Mouse (Mus musculus): ENCODE measurements around the gene 9330159F19Rik. TPM values are rescaled to one million over a fixed set of nuclear protein-coding genes. Genes with fewer than 3 reads are reported as not detected.

9330159F19Rik gene
- polyA plus RNA-seq (2017; shearing (Covaris generic)): not detected

DNA sequence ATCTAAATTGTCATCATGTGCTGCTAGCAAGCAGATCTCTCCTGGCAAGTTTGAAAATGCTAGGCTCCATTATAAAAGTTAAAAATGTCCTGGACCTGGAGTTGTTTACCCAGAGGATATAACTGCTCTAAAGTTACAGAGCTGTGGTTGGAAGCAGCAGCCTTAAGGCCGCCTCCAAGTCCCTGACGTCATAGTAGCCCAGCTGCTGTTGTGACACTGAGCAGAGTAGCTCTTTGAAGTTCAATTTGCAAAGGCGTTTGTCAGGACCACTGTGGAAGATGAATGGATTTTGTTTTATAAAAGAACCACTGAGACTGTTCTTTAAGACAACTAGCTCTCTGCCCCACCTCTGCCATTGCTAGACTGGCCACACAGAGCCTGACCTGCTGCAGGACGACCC, at the start of gene 9330159F19Rik:
TSS of gene 9330159F19Rik (plus strand) at position 154 of the 400 bp plus-strand sequence.
- no peak for ATAC-seq

DNA sequence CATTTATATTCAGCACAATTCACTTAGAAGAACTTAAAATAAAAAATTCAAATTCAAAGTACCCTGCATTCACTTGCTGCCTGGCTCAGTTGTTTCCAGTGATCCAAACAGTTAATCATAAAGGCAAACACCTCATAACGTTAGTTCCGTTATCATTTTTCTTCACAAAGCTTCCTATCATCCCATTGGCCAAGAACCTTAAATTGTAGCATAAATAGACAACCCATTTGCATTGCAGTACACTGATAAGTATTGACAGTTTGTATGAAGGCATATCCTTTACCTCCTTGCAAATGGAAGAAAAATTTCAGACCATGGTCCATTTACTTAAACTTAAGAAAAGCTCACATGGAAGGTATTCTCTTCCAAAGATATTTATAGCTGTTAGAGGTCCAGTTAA, 49.7 kb upstream of the 9330159F19Rik start:
- ATAC-seq: no peak

DNA sequence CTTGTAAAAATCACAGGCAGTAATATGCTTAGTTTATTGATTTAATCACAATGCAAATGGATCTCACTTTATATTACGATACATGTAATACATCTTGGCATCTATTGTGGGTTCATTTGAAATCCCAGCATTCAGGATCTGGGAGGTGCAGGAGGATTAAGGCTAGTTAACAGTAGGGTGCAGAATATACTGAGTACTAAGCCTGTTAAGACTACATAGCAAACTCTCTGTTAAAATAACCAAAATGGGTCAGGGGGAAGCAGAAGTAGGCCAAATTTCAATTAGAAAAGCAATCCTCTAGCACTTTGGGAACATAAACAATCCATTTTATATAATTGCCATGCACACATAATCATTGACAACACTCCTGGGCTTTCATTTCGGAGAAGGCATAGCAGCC, 37.6 kb upstream of the 9330159F19Rik start:
- no peak for ATAC-seq

DNA sequence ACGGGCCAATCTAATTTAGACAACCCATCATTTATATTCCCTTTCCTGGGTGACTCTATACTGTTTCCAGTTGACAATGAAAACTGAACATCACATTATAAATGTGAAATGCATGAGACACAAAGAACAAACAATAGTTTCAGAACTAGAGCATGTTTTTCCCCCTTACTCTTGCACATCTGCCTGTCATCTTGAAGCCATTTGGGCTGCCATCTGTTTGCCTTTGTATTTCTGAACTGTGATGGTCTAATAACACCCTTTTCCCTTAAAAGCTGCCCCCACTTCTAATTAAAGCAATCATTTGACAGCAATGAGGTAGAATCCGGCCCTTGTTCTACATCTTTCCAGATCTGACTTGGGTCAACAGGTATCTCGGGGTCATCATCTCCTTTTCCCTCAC, 35.8 kb upstream of the 9330159F19Rik start:
- no peak for ATAC-seq

DNA sequence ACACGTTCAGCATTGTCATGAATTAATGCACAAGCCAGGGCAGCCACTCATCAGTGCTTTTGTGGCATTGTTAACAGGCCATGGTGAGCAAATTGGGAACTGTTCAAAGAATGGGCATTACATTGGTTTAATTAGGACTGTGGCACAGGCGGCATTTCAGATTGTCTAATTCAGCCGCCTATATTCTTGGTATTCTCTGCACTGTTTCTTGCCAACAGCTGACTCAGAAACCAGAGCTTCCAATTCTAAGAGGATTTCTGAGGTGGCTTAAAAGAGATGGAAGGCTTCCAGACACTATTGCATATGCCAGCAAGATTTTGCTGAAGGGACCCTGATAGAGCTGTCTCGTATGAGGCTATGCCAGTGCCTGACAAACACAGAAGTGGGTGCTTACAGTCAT, 34.5 kb upstream of the 9330159F19Rik start:
- no peak for ATAC-seq

DNA sequence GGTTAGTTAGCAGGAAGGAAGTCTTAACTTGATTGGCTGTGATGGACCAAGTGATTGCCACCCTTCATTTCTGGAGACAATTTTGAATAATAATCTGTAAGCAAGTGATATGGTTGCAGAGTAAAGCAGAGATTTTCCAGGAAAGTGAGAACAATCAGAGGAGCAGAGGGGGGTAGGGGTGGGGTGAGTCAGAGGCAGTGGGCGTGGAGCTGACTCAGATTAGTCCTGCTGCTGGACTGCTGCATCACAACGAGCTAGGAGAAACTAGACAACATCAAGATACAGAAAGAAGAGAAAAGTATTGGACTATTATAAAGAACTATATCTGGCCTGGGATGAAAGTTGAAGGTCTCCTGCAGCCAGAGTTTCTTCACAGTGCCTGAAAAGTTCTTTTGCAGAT, 33.4 kb upstream of the 9330159F19Rik start:
- no peak for ATAC-seq

DNA sequence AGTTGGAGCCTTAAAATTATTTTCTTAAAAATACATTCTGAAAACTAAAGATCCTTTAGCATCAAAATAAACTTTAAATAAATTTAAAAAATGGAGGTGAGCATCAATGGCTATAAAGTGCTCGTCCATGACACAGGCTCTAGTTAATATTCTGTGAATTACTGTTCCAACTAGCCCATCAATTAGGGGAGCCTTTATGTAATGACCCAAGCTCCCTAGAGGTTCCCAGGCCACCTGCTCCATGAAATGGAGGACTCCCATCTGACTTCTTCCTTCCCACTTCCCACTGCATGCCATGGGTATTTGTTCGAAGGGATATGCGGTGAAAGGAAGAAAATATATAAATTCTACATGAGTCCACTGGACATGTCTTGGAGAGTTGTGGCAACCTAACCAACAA, 31.2 kb upstream of the 9330159F19Rik start:
- no peak for ATAC-seq

DNA sequence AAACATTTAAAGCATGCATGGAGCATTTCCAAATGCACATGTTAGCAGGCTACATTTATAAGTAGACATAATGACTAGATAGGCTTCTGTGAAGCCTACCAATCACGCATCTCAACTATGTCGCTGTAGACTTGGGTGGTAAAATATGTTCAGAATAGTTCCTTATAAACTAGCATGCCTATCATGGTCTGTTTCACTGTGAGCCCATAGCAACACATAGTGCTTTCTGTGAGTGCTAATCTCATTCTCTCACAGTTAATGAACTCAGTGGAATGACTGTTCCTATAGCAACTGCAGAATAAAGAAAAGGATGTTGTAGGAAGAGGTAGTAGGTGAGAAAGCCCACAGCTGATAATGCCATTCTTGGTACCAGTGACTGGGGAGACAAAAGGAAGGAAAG, 30.4 kb upstream of the 9330159F19Rik start:
- no peak for ATAC-seq

DNA sequence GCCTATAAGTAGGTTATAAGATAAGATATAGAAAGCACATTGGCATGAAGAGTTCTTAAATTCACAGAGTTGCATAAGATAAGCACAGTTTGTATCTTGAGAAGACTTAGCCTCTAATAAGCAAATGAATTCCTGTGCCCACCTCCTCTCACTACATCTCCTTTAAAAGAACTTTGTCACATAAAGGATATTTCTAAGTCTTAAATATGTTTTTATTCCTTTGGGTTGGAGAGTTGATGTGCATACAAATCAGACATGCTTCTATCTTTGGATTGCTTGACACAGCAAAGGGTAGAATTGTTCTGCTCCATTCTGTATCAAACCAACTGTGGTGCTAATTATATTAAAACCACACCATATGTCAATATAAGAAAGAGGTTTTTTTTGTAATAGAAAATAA, 17.6 kb upstream of the 9330159F19Rik start:
- no peak for ATAC-seq

DNA sequence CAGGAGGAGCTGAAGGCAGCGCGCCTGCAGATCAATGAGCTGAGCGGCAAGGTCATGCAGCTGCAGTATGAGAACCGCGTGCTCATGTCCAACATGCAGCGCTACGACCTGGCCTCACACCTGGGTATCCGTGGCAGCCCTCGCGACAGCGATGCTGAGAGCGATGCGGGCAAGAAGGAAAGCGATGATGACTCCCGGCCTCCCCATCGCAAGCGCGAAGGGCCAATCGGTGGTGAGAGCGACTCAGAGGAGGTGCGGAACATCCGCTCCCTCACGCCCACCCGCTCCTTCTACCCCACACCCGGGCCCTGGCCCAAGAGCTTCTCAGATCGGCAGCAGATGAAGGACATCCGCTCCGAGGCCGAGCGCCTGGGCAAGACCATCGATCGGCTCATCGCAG, 14.6 kb upstream of the 9330159F19Rik start:
- ATAC-seq: no peak

DNA sequence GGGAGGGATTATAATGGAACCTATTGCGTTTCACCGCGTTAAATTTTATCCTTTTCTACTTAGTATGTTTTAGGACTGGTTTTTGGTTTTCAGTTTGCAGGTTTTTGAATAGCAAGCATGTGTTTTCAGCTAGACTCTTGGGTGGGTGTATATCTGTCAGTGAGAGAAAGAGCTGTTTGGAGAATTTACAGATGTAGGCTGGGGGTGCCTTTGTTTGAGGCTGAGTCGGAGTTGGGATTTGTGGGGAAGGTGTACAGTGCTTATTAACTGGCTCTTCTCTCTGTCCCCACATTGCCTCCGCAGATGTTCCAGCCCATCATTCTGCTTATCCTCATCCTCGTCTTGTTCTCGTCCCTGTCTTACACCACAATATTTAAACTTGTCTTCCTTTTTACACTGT, 12.8 kb upstream of the 9330159F19Rik start, which contains the start of gene Gm49353:
TSS of gene Gm49353 (plus strand) at position 313 of the 400 bp plus-strand sequence.
- ATAC-seq: no peak

DNA sequence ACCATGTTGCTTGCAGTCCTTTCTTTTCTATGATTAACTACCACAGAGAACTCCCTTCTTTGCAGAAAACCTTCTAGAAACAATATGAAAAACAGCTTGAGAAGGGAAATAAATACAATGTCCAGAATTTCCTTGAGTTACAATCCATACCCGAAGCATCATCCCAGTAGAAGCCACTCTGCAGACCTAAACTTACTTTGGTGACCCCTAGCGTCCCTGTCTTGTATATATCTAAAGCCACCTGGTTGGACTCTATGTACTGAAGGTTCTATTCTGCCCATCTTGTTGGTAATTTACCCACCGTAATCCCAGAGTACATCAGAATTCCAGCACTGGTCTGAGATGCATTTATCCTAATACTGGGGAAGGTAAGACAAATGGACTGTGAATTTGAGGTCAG, 11.6 kb upstream of the 9330159F19Rik start:
- no peak for ATAC-seq

DNA sequence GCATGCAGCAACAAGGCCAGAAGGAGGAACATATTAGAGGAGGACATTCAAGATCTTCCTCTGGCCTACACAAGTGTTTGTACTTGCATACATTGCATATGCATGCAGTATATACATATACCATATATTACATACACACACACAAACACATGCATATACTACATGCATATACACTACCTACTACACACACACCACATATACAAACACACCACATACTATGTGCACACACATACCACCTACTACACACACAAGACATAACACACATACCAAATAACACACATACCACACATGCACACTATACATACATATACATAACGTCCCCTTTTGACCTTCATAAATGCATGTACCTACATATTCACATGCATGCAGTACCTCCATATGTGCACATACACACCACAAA, 10.8 kb upstream of the 9330159F19Rik start:
- ATAC-seq: no peak

DNA sequence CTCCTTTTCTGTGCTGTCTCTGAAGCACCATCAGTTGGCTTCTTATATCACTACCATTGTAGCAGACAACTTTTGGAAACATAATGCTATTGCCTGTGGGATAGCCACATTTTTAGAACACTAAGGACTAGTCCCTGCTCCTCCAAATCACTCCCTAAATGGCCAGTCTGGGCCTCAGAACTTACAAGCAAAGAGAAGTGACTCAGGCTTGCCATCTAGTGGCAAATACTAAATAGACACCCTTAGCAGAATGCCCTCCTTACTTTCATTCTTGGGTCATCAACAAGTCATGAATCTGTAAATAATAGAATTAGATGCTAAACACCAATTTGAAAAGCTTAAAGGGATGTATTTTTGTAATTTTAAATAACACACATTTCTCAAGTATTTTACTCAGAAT, 4.7 kb upstream of the 9330159F19Rik start:
- peak; percentile 54 for ATAC-seq

DNA sequence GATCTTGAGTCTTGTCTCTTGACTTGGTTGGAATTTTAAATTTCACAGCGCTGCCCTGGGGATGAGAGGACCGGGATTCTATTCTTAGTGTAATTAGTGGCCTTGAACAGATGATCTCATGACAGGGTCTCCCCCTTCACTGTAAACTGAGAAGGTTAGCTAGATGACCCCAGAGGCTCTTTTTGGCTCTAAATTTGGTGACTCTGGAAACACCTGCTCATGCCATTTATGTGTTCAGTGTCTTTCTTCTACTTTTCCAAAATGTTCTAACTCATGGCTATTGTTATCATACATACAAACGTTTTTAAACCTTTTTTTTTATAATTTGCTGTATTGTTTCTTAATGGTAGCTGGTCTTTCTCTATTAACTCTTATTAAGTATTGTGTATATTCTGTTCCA, 2.7 kb upstream of the 9330159F19Rik start:
- no peak for ATAC-seq

DNA sequence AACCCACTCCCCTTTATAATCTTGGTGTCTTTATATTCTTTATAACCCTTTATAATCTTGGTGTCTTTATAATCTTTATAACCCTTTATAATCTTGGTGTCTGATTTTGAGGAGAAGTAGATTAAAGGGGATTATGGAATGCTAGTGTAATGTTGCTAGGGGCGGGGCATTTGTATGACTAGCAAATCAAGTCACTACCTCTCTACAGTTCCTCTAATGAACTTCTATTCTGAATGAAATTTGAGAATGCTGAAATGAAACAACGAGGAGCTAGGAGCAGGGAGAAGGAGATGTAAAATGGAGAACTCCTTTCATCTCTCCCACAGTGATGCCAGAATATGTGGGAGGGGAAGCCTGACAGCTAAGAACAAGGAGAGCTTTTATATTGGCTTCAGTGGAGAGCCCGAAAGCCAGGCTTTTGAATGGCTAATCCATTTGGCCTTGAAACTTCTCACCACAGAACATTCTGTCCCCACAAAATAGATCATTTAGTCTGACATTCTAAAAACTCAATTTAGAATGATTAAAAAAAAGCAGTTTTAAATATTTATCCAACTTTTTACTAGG, 2.2 kb downstream of the 9330159F19Rik start:
- ATAC-seq: no peak

DNA sequence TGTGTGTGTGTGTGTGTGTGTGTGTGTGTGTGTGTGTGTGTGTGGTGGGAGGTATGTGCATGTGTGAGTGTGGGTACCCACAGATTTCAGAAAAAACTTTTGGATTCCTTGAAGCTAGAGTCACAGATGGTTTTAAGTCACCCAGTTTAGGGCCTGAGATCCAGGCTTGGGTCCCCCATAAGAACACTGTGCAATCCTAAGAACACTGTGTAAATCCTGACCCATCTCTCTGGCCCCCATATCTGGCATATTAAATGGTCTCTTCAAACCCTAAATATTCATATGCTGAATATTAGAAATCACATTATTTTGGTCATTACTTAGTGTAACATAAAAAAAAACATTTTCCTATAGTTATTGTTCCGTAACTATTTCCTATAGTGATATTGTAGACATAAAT, 5.6 kb downstream of the 9330159F19Rik start:
- ATAC-seq: no peak

DNA sequence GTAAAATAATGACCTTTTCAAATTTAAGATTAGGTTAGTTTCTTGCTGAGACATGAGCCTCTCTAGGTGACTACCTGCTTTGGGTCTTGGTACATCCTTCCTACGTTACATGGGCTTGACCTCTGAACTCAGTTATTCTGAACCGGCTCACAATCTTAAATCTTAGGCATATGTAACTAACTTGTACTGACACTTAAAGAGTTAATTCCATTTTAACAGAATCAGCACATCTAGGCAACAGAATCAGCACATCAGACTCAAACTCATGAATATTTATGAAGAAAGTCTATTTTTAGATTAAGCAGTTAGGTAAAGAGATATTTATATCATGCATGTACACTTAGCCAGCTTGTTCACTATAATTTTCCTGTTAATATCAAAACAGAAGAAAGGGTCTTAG, 6.0 kb downstream of the 9330159F19Rik start:
- ATAC-seq: no peak

DNA sequence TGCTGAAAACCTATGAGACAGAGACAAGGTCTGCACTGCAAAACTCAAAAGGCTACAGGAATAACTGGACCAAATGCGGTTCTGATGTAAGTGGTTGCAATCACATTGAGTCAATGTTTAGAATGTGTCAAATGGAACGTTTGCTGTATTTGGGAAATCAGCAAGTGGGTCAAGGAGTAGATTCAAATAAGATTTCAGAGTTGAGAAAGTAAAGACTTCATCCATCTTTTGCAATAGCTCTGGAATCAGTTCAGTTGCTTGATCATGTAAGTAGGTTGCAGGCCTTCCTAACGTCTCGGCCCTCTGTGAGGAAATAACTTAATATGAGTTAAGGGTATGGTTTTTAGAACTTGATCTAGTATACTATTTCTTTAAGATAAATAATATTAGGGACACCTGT, 13.9 kb downstream of the 9330159F19Rik start:
- no peak for ATAC-seq

DNA sequence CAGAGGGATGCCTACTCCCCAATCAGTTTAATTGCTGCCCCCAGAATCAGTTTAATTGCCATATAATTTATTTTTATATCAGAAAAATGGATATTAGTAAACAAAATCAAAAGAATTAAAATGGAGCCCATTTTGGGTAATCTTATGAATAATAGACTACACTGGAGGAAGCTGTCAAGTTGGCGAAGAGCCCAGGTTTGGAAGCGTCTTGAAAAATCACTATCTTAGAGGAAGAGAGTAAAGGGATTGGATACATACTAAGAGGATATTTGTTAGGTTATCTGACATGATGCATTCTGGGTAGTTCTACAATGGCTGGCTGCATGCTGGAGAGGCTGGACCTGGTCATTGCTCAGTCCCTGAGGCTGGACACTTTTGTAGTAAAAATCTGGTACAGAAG, 19.8 kb downstream of the 9330159F19Rik start:
- no peak for ATAC-seq

Other genes with a start within 250 kb of the 9330159F19Rik start
- gene 2310057J18Rik, start 225.3 kb upstream of the 9330159F19Rik start, polyA plus RNA-seq (2017; shearing (Covaris generic)): not detected
- gene Soga3, start 67.8 kb upstream of the 9330159F19Rik start, polyA plus RNA-seq (2017; shearing (Covaris generic)): not detected
- not detected for gene Gm49353, start 12.7 kb upstream of the 9330159F19Rik start, polyA plus RNA-seq (2017; shearing (Covaris generic))
- gene Echdc1, start 101.6 kb downstream of the 9330159F19Rik start, polyA plus RNA-seq (2017; shearing (Covaris generic)): 10 to 100 TPM; 13.4 to 24.7 TPM
- 10 to 100 TPM; 68.6 to 76.4 TPM for gene Rnf146, start 150.8 kb downstream of the 9330159F19Rik start, polyA plus RNA-seq (2017; shearing (Covaris generic))